ENCODE assay signal across 8 mouse cellular contexts in the genomic region with DNA sequence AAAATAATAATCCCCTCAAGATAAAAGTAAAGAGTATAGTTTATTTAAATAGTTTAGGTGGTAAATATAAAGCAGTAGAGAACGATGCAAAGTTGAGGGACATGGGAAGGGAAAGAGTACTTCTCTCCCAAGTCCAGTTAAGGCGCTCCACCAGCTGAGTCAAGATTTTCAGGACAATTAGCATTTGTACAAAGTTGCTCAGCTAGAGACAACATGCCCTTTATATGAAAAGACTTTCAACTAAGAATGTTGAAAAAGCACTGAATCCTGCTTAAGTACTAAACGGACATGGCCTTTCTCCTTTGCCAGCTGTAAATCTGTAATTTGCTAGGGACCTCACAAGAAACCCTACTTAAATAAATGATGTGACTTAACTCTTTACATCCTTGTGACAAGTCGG. TPM values are rescaled to one million over a fixed set of nuclear protein-coding genes. Genes with fewer than 3 reads are reported as not detected.
DNase-seq lines count a peak whose midpoint lies in the region; ATAC-seq and TF ChIP-seq lines count a peak whose summit lies in the region.

No protein-coding gene starts in this region.

- DNase-seq in heart, adult 11 months: peak; percentile 71
- DNase-seq in heart, adult 9 months (ENCODE audit: low spot score in 2 of 2): no peak
- DNase-seq in forelimb bud, embryonic 11.5 days (ENCODE audit: low read depth, low spot score): peak; percentile 4
- DNase-seq in cerebellum, postnatal 4 days (ENCODE audit: low spot score in 2 of 2): no peak
- DNase-seq in urinary bladder, postnatal 4 days (ENCODE audit: low spot score in 2 of 2): no peak
- no peak for DNase-seq in ovary, adult 18-20 months (ENCODE audit: low spot score)

- H3K27ac ChIP-seq in ES-Bruce4 (ENCODE audit: insufficient read depth, low read length): no peak overlapping the region; the same call in 1 of the 2 replicates
- H3K27ac ChIP-seq in liver, embryonic 16.5 days (ENCODE audit: low read length): peak overlapping the region; percentile 99

- no peaks in the 10 kb centered on the region for H3K9me3 ChIP-seq in ES-Bruce4 (replicated peaks; ENCODE audit: control insufficient read depth, insufficient read depth, low read length, poor library complexity, severe bottlenecking)
- no peaks in the 10 kb centered on the region for H3K9me3 ChIP-seq in liver, embryonic 16.5 days (replicated peaks; ENCODE audit: control insufficient read depth, low read length)

- TF ChIP-seq CTCF in ES-Bruce4 (IDR thresholded peaks at IDR 0.05; ENCODE audit: low read depth, low read length): no peak

- peak overlapping the region; percentile 38 for H3K9ac ChIP-seq in ES-Bruce4 (ENCODE audit: low read depth, poor library complexity, severe bottlenecking)
- H3K9ac ChIP-seq in liver, embryonic 16.5 days (ENCODE audit: low read depth, low read length): peak overlapping the region; percentile 76

- WGBS in liver, embryonic 16.5 days (ENCODE audit: insufficient replicate concordance): 55% methylated on average over 4 of the region's 4 CpGs

- H3K4me2 ChIP-seq in liver, embryonic 16.5 days (ENCODE audit: low read depth, low read length): peak overlapping the region; percentile 91

- H3K4me1 ChIP-seq in ES-Bruce4 (ENCODE audit: control insufficient read depth, insufficient read depth, low read length): no peaks in the 10 kb centered on the region
- H3K4me1 ChIP-seq in liver, embryonic 16.5 days (ENCODE audit: control insufficient read depth, low read depth, low read length): peaks cover 10% of the 10 kb centered on the region

- H3K27me3 ChIP-seq in ES-Bruce4 (ENCODE audit: control insufficient read depth, insufficient read depth, low read length, poor library complexity, severe bottlenecking): no peaks in the 10 kb centered on the region
- H3K27me3 ChIP-seq in liver, embryonic 16.5 days (ENCODE audit: control insufficient read depth, insufficient read depth, low read depth, low read length): peaks cover 16% of the 10 kb centered on the region

- TF ChIP-seq EP300 in ES-Bruce4 (IDR thresholded peaks at IDR 0.05; ENCODE audit: insufficient read depth, low read depth, low read length): no peak

- no peaks in the 10 kb centered on the region for H3K36me3 ChIP-seq in ES-Bruce4 (ENCODE audit: control insufficient read depth, insufficient read depth, low read length, poor library complexity, severe bottlenecking)
- no peaks in the 10 kb centered on the region for H3K36me3 ChIP-seq in liver, embryonic 16.5 days (ENCODE audit: control insufficient read depth, insufficient read depth)

- no peak for ATAC-seq in liver, embryonic 16.5 days (ENCODE audit: low read depth)

- no peak overlapping the region for H3K4me3 ChIP-seq in ES-Bruce4 (ENCODE audit: low read depth, low read length)
- peak overlapping the region; percentile 78 for H3K4me3 ChIP-seq in liver, embryonic 16.5 days (ENCODE audit: low read depth, low read length)

- TF ChIP-seq POLR2A in ES-Bruce4 (IDR thresholded peaks at IDR 0.05; ENCODE audit: insufficient read depth, low read length): no peak

RNA-seq across cellular contexts. Expression of gene Bbs2, which starts 0.3 kb away (rescaled TPM):
- 12.8 and 19.3 TPM in 2 replicates for polyA plus RNA-seq in ES-Bruce4 (2011; ENCODE audit: insufficient read depth, insufficient read length, low read depth, missing spikeins)
- polyA plus RNA-seq in liver, embryonic 16.5 days (2015; fragmentation: Nextera tagmentation; extraction: Ambion mirVana): 3.0 and 3.2 TPM in 2 replicates

RNA-seq across cellular contexts. Expression of gene Mt4, which starts 38.0 kb away (rescaled TPM):
- polyA plus RNA-seq in ES-Bruce4 (2011; ENCODE audit: insufficient read depth, insufficient read length, low read depth, missing spikeins): 3.0 TPM in 1 of 2 replicates, not detected in the other
- 0.27 and 0.67 TPM in 2 replicates for polyA plus RNA-seq in liver, embryonic 16.5 days (2015; fragmentation: Nextera tagmentation; extraction: Ambion mirVana)

RNA-seq across cellular contexts. Expression of gene Mt3, which starts 53.4 kb away (rescaled TPM):
- polyA plus RNA-seq in ES-Bruce4 (2011; ENCODE audit: insufficient read depth, insufficient read length, low read depth, missing spikeins): 3.9 and 5.4 TPM in 2 replicates
- polyA plus RNA-seq in liver, embryonic 16.5 days (2015; fragmentation: Nextera tagmentation; extraction: Ambion mirVana): 0.18 and 0.19 TPM in 2 replicates

Comparison
In these comparisons a context has a peak if more than half of its experiments do, and no peak if none do; other contexts are left out.
1. DNase-seq: peak in heart, adult 11 months (single experiment) and forelimb bud, embryonic 11.5 days (single experiment); none in heart, adult 9 months (0 of 2), cerebellum, postnatal 4 days (0 of 2), urinary bladder, postnatal 4 days (0 of 2) and ovary, adult 18-20 months (single experiment).